Mouse (Mus musculus) intestine, embryonic 14.5 days (tissue): ENCODE measurements around the gene Glt6d1. TPM values are rescaled to one million over a fixed set of nuclear protein-coding genes. Genes with fewer than 3 reads are reported as not detected.
A peak's percentile ranks its signal among the peaks of the same experiment; 100 is the strongest.

Source experiments
- ATAC-seq: fragments of 200-750 bp; cut with Nextera tagmentation; replicated peaks from 2 replicates; pipeline ENCODE4 v1.8.0; 2017; ENCODE audit warnings: low read depth, moderate number of reproducible peaks, moderate TSS enrichment, moderate library complexity; ENCODE audit not compliant: low FRiP score, low TSS enrichment
- DNase-seq: peaks from one replicate; pipeline ENCODE4 v3.0.0-alpha.2; 2018; ENCODE audit warnings: low spot score
- H3K27ac ChIP-seq: fragments of 300-500 bp; sonication (generic); 2 replicates; pipeline ENCODE4 v1.5.1; 2014; ENCODE audit warnings: low read depth, mild to moderate bottlenecking, control low read depth
- H3K27me3 ChIP-seq: fragments of 300-500 bp; sonication (generic); replicated peaks from 2 replicates; pipeline ENCODE4 v1.6.1; 2014; ENCODE audit warnings: low read length, control low read depth; ENCODE audit not compliant: control insufficient read depth, insufficient read depth
- H3K36me3 ChIP-seq: fragments of 300-500 bp; sonication (generic); 2 replicates; pipeline ENCODE4 v1.6.1; 2014; ENCODE audit warnings: low read length, control low read depth; ENCODE audit not compliant: control insufficient read depth, insufficient read depth
- H3K4me1 ChIP-seq: fragments of 300-500 bp; sonication (generic); replicated peaks from 2 replicates; pipeline ENCODE4 v1.6.1; 2014; ENCODE audit warnings: low read length, control low read depth, mixed read lengths; ENCODE audit not compliant: control insufficient read depth, insufficient read depth
- H3K4me2 ChIP-seq: fragments of 300-500 bp; sonication (generic); 2 replicates; pipeline ENCODE4 v1.6.1; 2014; ENCODE audit warnings: low read length
- H3K4me3 ChIP-seq: fragments of 300-500 bp; sonication (generic); 2 replicates; pipeline ENCODE4 v1.5.1; 2014; ENCODE audit warnings: low read depth, low read length, control low read depth, mixed read lengths
- H3K9ac ChIP-seq: fragments of 300-500 bp; sonication (generic); 2 replicates; pipeline ENCODE4 v1.6.1; 2014; ENCODE audit warnings: mild to moderate bottlenecking, low read length
- H3K9me3 ChIP-seq: fragments of 300-500 bp; sonication (generic); 2 replicates; pipeline ENCODE4 v1.6.1; 2016; ENCODE audit warnings: low read length, control low read depth; ENCODE audit not compliant: control insufficient read depth
- WGBS: fragments of 180-500 bp; shearing (Covaris S2); extraction: QIAGEN DNeasy Blood & Tissue Kit; methylation state at CpG from one replicate; pipeline ENCODE4 v1.1.7; 2014; 5-methylcytosine and 5-hydroxymethylcytosine counted together
- polyA plus RNA-seq: library from polyadenylated mRNA; unstranded; fragments of >200 nt; fragmentation: Nextera tagmentation; extraction: Ambion mirVana; gene quantifications from 2 replicates; pipeline ENCODE4 v1.2.1, GENCODE M21; 2014

Gene Glt6d1
- polyA plus RNA-seq, 1 experiment from 2014 or later: not detected

DNA sequence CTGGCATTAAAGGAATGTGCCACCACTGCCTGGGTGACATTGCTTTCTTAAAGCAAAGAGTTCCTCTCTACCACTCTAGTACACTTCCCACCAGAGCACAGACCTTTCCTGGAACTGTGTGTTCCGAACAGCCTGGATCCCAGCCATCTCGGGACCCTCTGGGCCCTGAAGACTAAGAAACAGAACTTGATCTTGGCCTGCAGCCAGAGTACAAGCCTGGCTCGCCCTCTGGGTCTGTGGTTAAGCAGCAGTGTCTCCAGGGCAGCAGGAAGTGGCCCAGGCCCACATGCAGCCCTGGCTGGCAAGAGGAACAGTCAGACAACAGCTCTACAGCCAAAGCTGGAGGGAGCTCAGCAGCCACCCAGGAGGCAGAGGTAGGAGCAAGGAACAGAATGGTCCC, 37.0 kb upstream of the Glt6d1 start:
- no peak for DNase-seq
- no peaks in the 10 kb centered on the region for H3K4me1 ChIP-seq
- no peaks in the 10 kb centered on the region for H3K27me3 ChIP-seq
- H3K36me3 ChIP-seq: no peaks in the 10 kb centered on the region
- H3K9ac ChIP-seq: no peak overlapping the region
- ATAC-seq: no peak
- no peaks in the 10 kb centered on the region for H3K9me3 ChIP-seq
- H3K4me3 ChIP-seq: no peak overlapping the region
- H3K4me2 ChIP-seq: no peak overlapping the region
- H3K27ac ChIP-seq: no peak overlapping the region
- WGBS: 56% methylated on average over 3 of the region's 3 CpGs

DNA sequence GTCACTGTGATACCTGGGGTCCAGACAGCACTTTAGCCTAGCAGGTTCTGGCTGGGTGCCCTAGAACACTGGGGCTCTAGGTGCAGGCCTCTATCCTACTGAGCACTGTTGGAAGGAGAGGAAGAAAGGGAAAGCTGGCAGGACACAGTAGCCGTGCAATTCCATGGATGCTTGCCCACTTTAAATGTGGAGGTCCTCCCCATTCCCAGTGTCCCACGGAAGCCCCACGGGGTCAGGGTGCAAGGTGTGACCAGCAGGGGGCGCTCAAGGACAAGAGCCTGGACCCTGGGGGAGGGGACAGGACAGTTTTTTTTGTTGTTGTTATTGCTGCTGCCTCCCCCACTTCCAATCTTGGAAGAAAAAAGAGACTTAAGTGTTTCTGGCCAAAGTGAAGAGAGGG, 34.7 kb upstream of the Glt6d1 start:
- Histone ChIP-seq H3K9me3 (no peaks in the 10 kb centered on the region), H3K4me3 (no peak overlapping the region), H3K4me2 (no peak overlapping the region), H3K9ac (no peak overlapping the region), H3K4me1 (no peaks in the 10 kb centered on the region), H3K27me3 (no peaks in the 10 kb centered on the region), H3K27ac (no peak overlapping the region), H3K36me3 (no peaks in the 10 kb centered on the region)
- WGBS: 13% methylated on average over 4 of the region's 4 CpGs
- peak; percentile 73 for DNase-seq
- no peak for ATAC-seq

DNA sequence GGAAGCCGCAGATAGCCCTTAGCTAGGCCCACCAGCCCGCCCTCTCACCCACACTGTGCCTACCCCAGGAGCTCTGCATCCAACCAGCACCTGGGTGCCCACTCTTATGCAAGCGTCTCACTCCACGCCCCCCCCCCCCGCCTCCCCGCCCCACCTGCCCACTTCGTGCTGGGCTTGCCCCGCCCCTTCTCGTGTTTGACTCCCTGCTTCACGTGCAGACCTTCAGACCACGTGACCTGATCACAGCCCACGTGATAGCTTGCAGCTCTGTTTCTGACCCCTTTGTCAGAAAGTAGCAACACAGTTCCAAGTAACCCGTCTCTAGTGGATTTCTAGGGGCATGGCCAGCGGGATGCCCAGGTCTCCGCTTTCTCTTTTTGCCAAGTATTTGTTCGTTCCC, 31.6 kb upstream of the Glt6d1 start, which contains the start of gene Sohlh1:
Sohlh1 (minus strand) TSS at position 23 of the 400 bp plus-strand sequence.
- Histone ChIP-seq H3K4me2 (no peak within 1 kb of the TSS), H3K27ac (no peak within 1 kb of the TSS), H3K9ac (no peak within 1 kb of the TSS), H3K36me3 (no peaks in the 10 kb centered on the region), H3K9me3 (no peaks in the 10 kb centered on the region), H3K4me1 (no peaks in the 10 kb centered on the region), H3K27me3 (no peaks in the 10 kb centered on the region), H3K4me3 (no peak within 1 kb of the TSS)
- WGBS: 71% methylated on average over 16 of the region's 16 CpGs
- DNase-seq (no peak), ATAC-seq (no peak)

DNA sequence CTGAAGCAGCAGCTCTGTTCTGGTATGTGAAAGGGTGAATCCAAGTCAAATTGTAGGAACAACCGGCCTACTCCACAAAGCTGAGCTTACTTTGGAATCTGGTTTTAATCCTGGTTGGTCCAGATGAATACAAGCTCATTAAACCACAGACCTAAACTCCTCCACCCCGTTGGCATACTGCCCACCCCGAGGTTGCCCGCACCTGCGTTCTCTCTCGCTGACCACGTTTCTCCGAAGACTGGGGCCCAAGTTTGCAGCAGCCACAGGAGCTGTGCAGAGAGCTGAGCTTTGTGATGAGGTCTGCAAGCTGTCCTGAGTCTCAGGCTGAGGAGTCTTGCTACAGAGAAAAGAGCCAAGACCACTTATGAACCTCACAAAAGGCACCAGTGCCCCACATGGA, 30.9 kb upstream of the Glt6d1 start:
- Histone ChIP-seq H3K9ac (no peak overlapping the region), H3K4me2 (no peak overlapping the region), H3K27me3 (no peaks in the 10 kb centered on the region), H3K9me3 (no peaks in the 10 kb centered on the region), H3K4me3 (no peak overlapping the region), H3K4me1 (no peaks in the 10 kb centered on the region), H3K36me3 (no peaks in the 10 kb centered on the region), H3K27ac (no peak overlapping the region)
- WGBS: 80% methylated on average over 8 of the region's 8 CpGs
- ATAC-seq (no peak), DNase-seq (no peak)

DNA sequence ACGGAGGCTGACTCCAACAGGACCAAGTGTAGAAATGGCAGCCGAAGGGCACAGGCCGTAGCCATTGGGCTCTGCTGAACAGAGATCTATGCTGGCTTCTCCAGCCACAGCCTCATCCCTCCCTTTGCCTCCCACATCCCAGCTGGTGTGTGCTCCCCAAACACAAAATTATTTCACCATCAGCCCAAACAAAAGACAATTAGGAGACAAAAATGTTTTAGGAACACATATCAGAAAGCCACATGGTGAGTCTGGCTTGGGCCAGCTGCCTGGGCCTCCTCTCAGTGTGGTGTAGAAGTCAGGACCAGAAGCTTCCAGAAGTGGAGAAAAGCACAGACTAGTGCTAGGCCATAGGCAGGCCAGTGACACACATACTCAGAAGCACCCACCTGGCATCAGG, 28.4 kb upstream of the Glt6d1 start:
- Histone ChIP-seq H3K36me3 (no peaks in the 10 kb centered on the region), H3K27me3 (no peaks in the 10 kb centered on the region), H3K27ac (no peak overlapping the region), H3K9ac (no peak overlapping the region), H3K4me2 (no peak overlapping the region), H3K4me1 (no peaks in the 10 kb centered on the region), H3K4me3 (no peak overlapping the region), H3K9me3 (no peaks in the 10 kb centered on the region)
- WGBS: 89% methylated on average over 3 of the region's 3 CpGs
- ATAC-seq: no peak
- no peak for DNase-seq

DNA sequence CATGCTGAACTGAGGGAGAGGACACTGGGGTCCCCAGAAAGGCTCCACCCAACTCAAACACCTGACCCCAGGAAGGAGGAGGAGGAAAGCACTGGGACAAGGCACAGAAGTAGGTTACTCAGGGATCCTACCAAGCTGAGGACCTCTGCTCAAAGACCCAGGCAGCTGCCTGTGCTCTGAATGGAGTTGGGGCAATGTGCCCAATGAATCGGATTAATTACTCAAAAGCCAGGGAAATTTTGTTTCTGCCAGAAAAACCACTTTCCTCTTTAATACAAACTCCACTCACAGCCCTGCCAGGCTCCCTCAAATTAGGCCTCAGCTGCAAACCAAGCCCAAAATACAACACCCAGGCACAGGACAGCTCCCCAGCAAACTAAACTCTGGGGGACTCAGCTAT, 27.1 kb upstream of the Glt6d1 start:
- Histone ChIP-seq H3K9me3 (no peaks in the 10 kb centered on the region), H3K27ac (no peak overlapping the region), H3K4me2 (no peak overlapping the region), H3K4me3 (no peak overlapping the region), H3K4me1 (no peaks in the 10 kb centered on the region), H3K36me3 (no peaks in the 10 kb centered on the region), H3K27me3 (no peaks in the 10 kb centered on the region), H3K9ac (no peak overlapping the region)
- DNase-seq: no peak
- 88% methylated on average over 1 of the region's 1 CpGs for WGBS
- no peak for ATAC-seq

DNA sequence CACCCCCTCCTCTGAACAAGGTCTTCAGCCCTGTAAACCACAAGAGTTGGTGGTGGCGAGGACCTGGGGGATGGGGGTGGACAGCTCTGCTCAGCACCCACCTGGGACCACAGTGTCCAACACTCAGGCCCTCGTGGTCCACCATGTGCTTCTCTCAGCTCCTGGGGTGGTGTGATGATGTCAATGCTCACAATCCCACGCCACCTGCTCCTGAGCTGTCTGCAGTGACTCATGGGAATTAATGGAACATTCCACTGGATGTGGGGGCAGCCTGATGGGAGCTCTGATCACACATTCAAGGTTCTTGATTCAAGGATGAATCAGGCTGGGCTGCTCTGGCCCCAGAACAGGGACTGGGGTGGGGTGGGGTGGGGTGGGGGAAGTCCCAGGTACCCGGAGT, 26.5 kb upstream of the Glt6d1 start:
- WGBS: 74% methylated on average over 4 of the region's 4 CpGs
- ATAC-seq: no peak
- Histone ChIP-seq H3K36me3 (no peaks in the 10 kb centered on the region), H3K4me3 (no peak overlapping the region), H3K9me3 (no peaks in the 10 kb centered on the region), H3K9ac (no peak overlapping the region), H3K27ac (no peak overlapping the region), H3K4me1 (no peaks in the 10 kb centered on the region), H3K4me2 (no peak overlapping the region), H3K27me3 (no peaks in the 10 kb centered on the region)
- no peak for DNase-seq

DNA sequence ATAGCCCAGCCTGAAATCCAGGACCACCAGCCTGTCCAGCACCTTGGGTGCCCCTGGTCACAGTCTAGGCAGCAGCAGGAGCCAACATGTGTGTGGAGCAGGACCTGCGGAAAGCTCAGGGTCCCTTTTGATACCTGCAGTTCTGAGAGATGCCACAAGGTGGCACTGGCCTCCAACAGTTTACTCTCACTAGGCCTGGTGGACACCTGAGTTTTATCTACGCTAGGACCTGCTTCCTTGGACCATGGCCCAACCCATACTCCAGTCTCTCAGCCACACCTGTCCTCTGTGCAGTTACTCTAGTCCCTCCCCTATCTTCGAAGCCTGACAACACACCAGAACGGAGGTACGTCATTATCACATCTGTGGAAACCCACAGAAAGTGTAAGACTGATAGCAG, 20.6 kb upstream of the Glt6d1 start:
- H3K9ac ChIP-seq: no peak overlapping the region
- WGBS: 44% methylated on average over 5 of the region's 5 CpGs
- H3K9me3 ChIP-seq: no peaks in the 10 kb centered on the region
- H3K4me1 ChIP-seq: no peaks in the 10 kb centered on the region
- H3K36me3 ChIP-seq: no peaks in the 10 kb centered on the region
- H3K4me2 ChIP-seq: no peak overlapping the region
- ATAC-seq (peak; percentile 83), DNase-seq (peak; percentile 93)
- H3K4me3 ChIP-seq: no peak overlapping the region
- no peaks in the 10 kb centered on the region for H3K27me3 ChIP-seq
- no peak overlapping the region for H3K27ac ChIP-seq

DNA sequence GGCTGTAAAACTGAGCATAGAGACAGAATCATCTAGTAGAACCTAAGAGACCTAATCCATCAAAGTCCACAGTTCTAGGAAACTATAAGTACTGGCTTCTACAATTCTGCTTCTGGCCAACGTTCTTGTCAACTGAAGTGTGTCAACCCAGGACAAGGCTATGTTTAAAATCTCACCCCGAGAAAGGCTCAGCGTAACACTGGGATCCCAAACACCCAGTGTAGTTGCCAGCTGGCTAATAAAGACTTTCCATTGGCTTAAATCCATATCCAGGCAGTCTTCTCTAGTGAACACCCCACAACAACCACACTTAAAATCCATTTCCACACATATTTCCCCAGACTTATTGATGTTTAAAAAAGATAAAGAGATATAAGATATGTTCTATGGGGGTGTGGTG, 15.1 kb upstream of the Glt6d1 start:
- Histone ChIP-seq H3K27ac (no peak overlapping the region), H3K9ac (no peak overlapping the region), H3K9me3 (no peaks in the 10 kb centered on the region), H3K27me3 (no peaks in the 10 kb centered on the region), H3K4me2 (no peak overlapping the region), H3K36me3 (no peaks in the 10 kb centered on the region), H3K4me1 (no peaks in the 10 kb centered on the region), H3K4me3 (no peak overlapping the region)
- no peak for DNase-seq
- 78% methylated on average over 3 of the region's 3 CpGs for whole genome bisulfite sequencing
- no peak for ATAC-seq
